Mouse (Mus musculus) Patski (cell line): ENCODE results near the gene Col9a3. TPM values are rescaled to one million over a fixed set of nuclear protein-coding genes. Genes with fewer than 3 reads are reported as not detected.

Experiments
- ATAC-seq: fragments of 100-300 bp; one replicate; pipeline ENCODE4 v1.8.0; 2021
- CTCF ChIA-PET: fragments of 350-600 bp; sonication (Branson Sonifier 250); formaldehyde crosslinking; loops from one replicate; lab custom pipeline; 2022; ENCODE audit warnings: inconsistent platforms; lab: Charles Lee
- POLR2A ChIA-PET: fragments of 350-600 bp; sonication (Branson Sonifier 250); formaldehyde crosslinking; loops from one replicate; lab custom pipeline; 2022; ENCODE audit warnings: antibody characterized with exemption, inconsistent platforms; lab: Charles Lee
- DNase-seq: peaks from one replicate; pipeline ENCODE4 v3.0.0-alpha.2; 2011; ENCODE audit warnings: low read depth, low spot score
- H3K27me3 ChIP-seq: fragments of 371-371 bp; one replicate; pipeline ENCODE4 v1.5.1; 2021
- CTCF ChIP-seq: fragments of 100-300 bp; IDR thresholded peaks from one replicate; pipeline ENCODE4 v1.5.1; 2021
- in situ Hi-C: fragments of 300-500 bp; cut with MboI; formaldehyde crosslinking; loops from 3 replicates; pipeline ENCODE4 v1.11.1; 2018; ENCODE audit warnings: low pct_unique_long_range_greater_than_20kb, mixed read lengths
- polyA plus RNA-seq: library from polyadenylated mRNA; unstranded; gene quantifications from one replicate; pipeline ENCODE4 v1.2.3, GENCODE M21; 2021

Col9a3 gene
- polyA plus RNA-seq, 1 experiment from 2014 or later: 1.3 TPM

- ChIA-PET POLR2A (interaction anchor here (0.6 kb wide), 1 partner anchor 22 kb away, joined by 3 read pairs; no protein-coding TSS in a partner anchor), CTCF (interaction anchor here (2.6 kb wide), 1 partner anchor 12 kb away, joined by 8 read pairs; no protein-coding TSS in a partner anchor)
- no peak for DNase-seq
- in situ Hi-C loops: no loop called here
- H3K27me3 ChIP-seq: no peaks in the 10 kb centered on the region
- TF ChIP-seq CTCF: no peak
- no peak for ATAC-seq
Observed at GRCm38 (mm10) chr2:180658381-180658780, 60.8 kb downstream of the Col9a3 start.

- no peak for ATAC-seq
- H3K27me3 ChIP-seq: no peaks in the 10 kb centered on the region
Observed at GRCm38 (mm10) chr2:180659353-180660150, 62.0 kb downstream of the Col9a3 start.

GRCm38 (mm10) chr2:180660521-180660920, 62.9 kb downstream of the Col9a3 start:
- no peak for DNase-seq
- POLR2A ChIA-PET: no interaction called here
- in situ Hi-C loops: no loop called here
- TF ChIP-seq CTCF: no peak
- ATAC-seq: no peak
- CTCF ChIA-PET: no interaction called here
- H3K27me3 ChIP-seq: no peaks in the 10 kb centered on the region

More at GRCm38 (mm10) chr2:180659353-180660150, 62.0 kb downstream of the Col9a3 start:
- no peak for TF ChIP-seq CTCF
- DNase-seq: no peak
- in situ Hi-C loops: no loop called here
- CTCF ChIA-PET: no interaction called here
- POLR2A ChIA-PET: no interaction called here

- ATAC-seq (no peak), DNase-seq (no peak)
- CTCF ChIA-PET: interaction anchor here (1.4 to 2.3 kb wide), 2 partner anchors 15 to 17 kb away, joined by 3 to 6 read pairs; no protein-coding TSS in a partner anchor
Observed at GRCm38 (mm10) chr2:180662008-180662407, 64.4 kb downstream of the Col9a3 start.

More at GRCm38 (mm10) chr2:180662008-180662407, 64.4 kb downstream of the Col9a3 start:
- no peak for TF ChIP-seq CTCF
- H3K27me3 ChIP-seq: no peaks in the 10 kb centered on the region
- in situ Hi-C loops: no loop called here
- POLR2A ChIA-PET: no interaction called here

Other genes with a start within 250 kb of the Col9a3 start
- gene Slco4a1, start 141.5 kb upstream of the Col9a3 start, polyA plus RNA-seq: 89.8 TPM
- gene Ntsr1, start 97.8 kb upstream of the Col9a3 start, polyA plus RNA-seq: not detected
- gene Mrgbp, start 16.5 kb upstream of the Col9a3 start, polyA plus RNA-seq: 55.2 TPM
- 81.2 TPM for gene Ogfr, start 8.5 kb upstream of the Col9a3 start, polyA plus RNA-seq
- gene Tcfl5, start 44.9 kb downstream of the Col9a3 start, polyA plus RNA-seq: not detected
- 30.8 TPM for gene Dido1, start 112.2 kb downstream of the Col9a3 start, polyA plus RNA-seq
- 54.1 TPM for gene Gid8, start 112.3 kb downstream of the Col9a3 start, polyA plus RNA-seq
- gene Slc17a9, start 127.5 kb downstream of the Col9a3 start, polyA plus RNA-seq: 0.12 TPM
- not detected for gene Bhlhe23, start 179.1 kb downstream of the Col9a3 start, polyA plus RNA-seq